Mouse (Mus musculus) kidney, adult 2 months (tissue): ENCODE measurements around the gene Rnf145.

Source experiments
- CTCF ChIP-seq: fragments of 200-500 bp; conservative IDR thresholded peaks from 2 replicates; pipeline ENCODE4 v1.5.1; 2011; ENCODE audit warnings: low read depth, mild to moderate bottlenecking, control low read depth, low read length, moderate library complexity, mixed read lengths; ENCODE audit not compliant: insufficient read depth, insufficient read length
- POLR2A ChIP-seq: fragments of 200-500 bp; IDR thresholded peaks from one replicate; pipeline ENCODE4 v1.6.1; 2011; ENCODE audit warnings: low read depth, low read length, control low read depth

- no peak for TF ChIP-seq CTCF
- TF ChIP-seq POLR2A = no peak
Observed at GRCm38 (mm10) chr11:44574391-44574790, 55.6 kb downstream of the Rnf145 start.
